Mouse (Mus musculus) lung, embryonic 15.5 days (tissue): ENCODE measurements around the gene Fam89a. TPM values are rescaled to one million over a fixed set of nuclear protein-coding genes. Genes with fewer than 3 reads are reported as not detected.

ENCODE experiments used
- ATAC-seq: fragments of 200-750 bp; cut with Nextera tagmentation; 2 replicates; pipeline ENCODE4 v1.8.0; 2017; ENCODE audit warnings: moderate number of reproducible peaks, borderline replicate concordance; ENCODE audit not compliant: low FRiP score, low TSS enrichment; ENCODE audit errors: extremely low read depth
- H3K27ac ChIP-seq: fragments of 300-500 bp; sonication (generic); 2 replicates; pipeline ENCODE4 v1.5.1; 2015; ENCODE audit warnings: moderate library complexity, mild to moderate bottlenecking, inconsistent platforms
- H3K27me3 ChIP-seq: fragments of 300-500 bp; sonication (generic); 2 replicates; pipeline ENCODE4 v1.6.1; 2015; ENCODE audit warnings: inconsistent platforms
- H3K36me3 ChIP-seq: fragments of 300-500 bp; sonication (generic); 2 replicates; pipeline ENCODE4 v1.6.1; 2015; ENCODE audit warnings: inconsistent platforms
- H3K4me1 ChIP-seq: fragments of 300-500 bp; sonication (generic); 2 replicates; pipeline ENCODE4 v1.6.1; 2015; ENCODE audit warnings: inconsistent platforms
- H3K4me2 ChIP-seq: fragments of 300-500 bp; sonication (generic); 2 replicates; pipeline ENCODE4 v1.6.1; 2015; ENCODE audit warnings: inconsistent platforms, mild to moderate bottlenecking, moderate library complexity
- H3K4me3 ChIP-seq: fragments of 300-500 bp; sonication (generic); 2 replicates; pipeline ENCODE4 v1.5.1; 2015; ENCODE audit warnings: mild to moderate bottlenecking, inconsistent platforms
- H3K9ac ChIP-seq: fragments of 300-500 bp; sonication (generic); 2 replicates; pipeline ENCODE4 v1.6.1; 2015; ENCODE audit warnings: inconsistent platforms
- H3K9me3 ChIP-seq: fragments of 300-500 bp; sonication (generic); 2 replicates; pipeline ENCODE4 v1.6.1; 2016; ENCODE audit warnings: inconsistent platforms
- WGBS: fragments of 180-500 bp; shearing (Covaris S2); methylation state at CpG from one replicate; pipeline ENCODE4 v1.1.7; 2015; 5-methylcytosine and 5-hydroxymethylcytosine counted together
- polyA plus RNA-seq: library from polyadenylated mRNA; unstranded; fragments of >200 nt; fragmentation: Nextera tagmentation; extraction: Ambion mirVana; gene quantifications from 2 replicates; pipeline ENCODE4 v1.2.1, GENCODE M21; 2015

The Fam89a gene
- polyA plus RNA-seq, 1 experiment from 2014 or later, result 11.3 TPM

- peaks cover 21% of the 10 kb centered on the region for H3K36me3 ChIP-seq
- ATAC-seq, result no peak
Measured at GRCm38 (mm10) chr8:124705823-124706222, 45.8 kb downstream of the Fam89a start.

GRCm38 (mm10) chr8:124704376-124704775 is 47.3 kb downstream of the Fam89a start:
- ATAC-seq, result no peak
- H3K27ac ChIP-seq, result no peak overlapping the region
- no peak overlapping the region for H3K4me2 ChIP-seq
- no peak overlapping the region for H3K9ac ChIP-seq
- H3K27me3 ChIP-seq, result no peaks in the 10 kb centered on the region
- no peak overlapping the region for H3K4me3 ChIP-seq
- H3K9me3 ChIP-seq, result no peaks in the 10 kb centered on the region
- WGBS, result 75% methylated on average over 4 of the region's 4 CpGs
- peaks cover 20% of the 10 kb centered on the region for H3K36me3 ChIP-seq
- H3K4me1 ChIP-seq, result no peaks in the 10 kb centered on the region

More at GRCm38 (mm10) chr8:124705823-124706222, 45.8 kb downstream of the Fam89a start:
- Histone ChIP-seq H3K4me2 (no peak overlapping the region), H3K9ac (no peak overlapping the region), H3K27me3 (no peaks in the 10 kb centered on the region), H3K27ac (no peak overlapping the region), H3K4me1 (no peaks in the 10 kb centered on the region), H3K4me3 (no peak overlapping the region), H3K9me3 (no peaks in the 10 kb centered on the region)
- WGBS, result 95% methylated on average over 8 of the region's 8 CpGs

- 40% methylated on average over 4 of the region's 4 CpGs for WGBS
- peaks cover 13% of the 10 kb centered on the region for H3K36me3 ChIP-seq
- no peak for ATAC-seq
Measured at GRCm38 (mm10) chr8:124703526-124703925, 48.1 kb downstream of the Fam89a start.

GRCm38 (mm10) chr8:124702183-124702582 is 49.4 kb downstream of the Fam89a start:
- no peaks in the 10 kb centered on the region for H3K4me1 ChIP-seq
- 65% methylated on average over 3 of the region's 3 CpGs for WGBS
- no peak overlapping the region for H3K4me3 ChIP-seq
- no peak overlapping the region for H3K9ac ChIP-seq
- H3K36me3 ChIP-seq, result peaks cover 13% of the 10 kb centered on the region
- H3K9me3 ChIP-seq, result no peaks in the 10 kb centered on the region
- no peaks in the 10 kb centered on the region for H3K27me3 ChIP-seq
- H3K4me2 ChIP-seq, result no peak overlapping the region
- no peak for ATAC-seq
- H3K27ac ChIP-seq, result no peak overlapping the region

More at GRCm38 (mm10) chr8:124703526-124703925, 48.1 kb downstream of the Fam89a start:
- H3K9me3 ChIP-seq, result no peaks in the 10 kb centered on the region
- no peaks in the 10 kb centered on the region for H3K27me3 ChIP-seq
- no peak overlapping the region for H3K9ac ChIP-seq
- no peaks in the 10 kb centered on the region for H3K4me1 ChIP-seq
- H3K4me3 ChIP-seq, result no peak overlapping the region
- no peak overlapping the region for H3K27ac ChIP-seq
- H3K4me2 ChIP-seq, result no peak overlapping the region

- H3K4me1 ChIP-seq, result no peaks in the 10 kb centered on the region
- peaks cover 13% of the 10 kb centered on the region for H3K36me3 ChIP-seq
- H3K4me3 ChIP-seq, result no peak overlapping the region
- H3K27ac ChIP-seq, result no peak overlapping the region
- no peak overlapping the region for H3K4me2 ChIP-seq
- 76% methylated on average over 9 of the region's 9 CpGs for WGBS
- H3K9ac ChIP-seq, result no peak overlapping the region
- no peaks in the 10 kb centered on the region for H3K27me3 ChIP-seq
- no peaks in the 10 kb centered on the region for H3K9me3 ChIP-seq
- no peak for ATAC-seq
Measured at GRCm38 (mm10) chr8:124701023-124701422, 50.6 kb downstream of the Fam89a start.

GRCm38 (mm10) chr8:124700271-124700670 is 51.4 kb downstream of the Fam89a start:
- Histone ChIP-seq H3K36me3 (peaks cover 13% of the 10 kb centered on the region), H3K27me3 (no peaks in the 10 kb centered on the region), H3K4me1 (no peaks in the 10 kb centered on the region), H3K27ac (no peak overlapping the region), H3K4me2 (no peak overlapping the region), H3K9me3 (no peaks in the 10 kb centered on the region), H3K4me3 (no peak overlapping the region), H3K9ac (no peak overlapping the region)
- WGBS, result 80% methylated on average over 5 of the region's 5 CpGs
- ATAC-seq, result no peak

- Histone ChIP-seq H3K4me3 (no peak overlapping the region), H3K4me1 (no peaks in the 10 kb centered on the region), H3K36me3 (peaks cover 16% of the 10 kb centered on the region), H3K27me3 (no peaks in the 10 kb centered on the region), H3K27ac (no peak overlapping the region), H3K9ac (no peak overlapping the region), H3K9me3 (no peaks in the 10 kb centered on the region), H3K4me2 (no peak overlapping the region)
- ATAC-seq, result no peak
- 92% methylated on average over 22 of the region's 22 CpGs for WGBS
Measured at GRCm38 (mm10) chr8:124695424-124696100, 56.1 kb downstream of the Fam89a start.

GRCm38 (mm10) chr8:124691706-124692105 is 59.9 kb downstream of the Fam89a start:
- Histone ChIP-seq H3K9me3 (no peaks in the 10 kb centered on the region), H3K27ac (peak overlapping the region; percentile 60), H3K27me3 (no peaks in the 10 kb centered on the region), H3K9ac (no peak overlapping the region), H3K36me3 (peaks cover 16% of the 10 kb centered on the region), H3K4me1 (no peaks in the 10 kb centered on the region), H3K4me2 (no peak overlapping the region), H3K4me3 (no peak overlapping the region)
- ATAC-seq, result peak; percentile 69
- WGBS, result 70% methylated on average over 4 of the region's 4 CpGs

Other genes starting within 250 kb of the Fam89a start
- 36.6 and 37.2 TPM in 2 replicates for gene Cog2, start 231.1 kb downstream of the Fam89a start, polyA plus RNA-seq
- 6.9 and 7.9 TPM in 2 replicates for gene Agt, start 182.1 kb downstream of the Fam89a start, polyA plus RNA-seq
- 0.29 and 0.50 TPM in 2 replicates for gene Capn9, start 175.7 kb downstream of the Fam89a start, polyA plus RNA-seq
- gene 2310022B05Rik, start 88.5 kb downstream of the Fam89a start, polyA plus RNA-seq, result 29.9 and 30.1 TPM in 2 replicates
- gene Ttc13, start 29.8 kb downstream of the Fam89a start, polyA plus RNA-seq, result 47.0 and 49.7 TPM in 2 replicates
- 21.8 and 23.8 TPM in 2 replicates for gene Arv1, start 29.7 kb downstream of the Fam89a start, polyA plus RNA-seq
- 0.66 and 0.67 TPM in 2 replicates for gene Trim67, start 41.3 kb upstream of the Fam89a start, polyA plus RNA-seq
- 93.6 and 99.0 TPM in 2 replicates for gene Gnpat, start 111.2 kb upstream of the Fam89a start, polyA plus RNA-seq
- 42.0 and 43.9 TPM in 2 replicates for gene 2810004N23Rik, start 111.3 kb upstream of the Fam89a start, polyA plus RNA-seq
- gene Exoc8, start 145.9 kb upstream of the Fam89a start, polyA plus RNA-seq, result 8.8 and 9.7 TPM in 2 replicates
- 10.3 and 10.5 TPM in 2 replicates for gene Sprtn, start 146.1 kb upstream of the Fam89a start, polyA plus RNA-seq
- 12.0 and 13.3 TPM in 2 replicates for gene Egln1, start 197.5 kb upstream of the Fam89a start, polyA plus RNA-seq